Mouse (Mus musculus): ENCODE results near the gene Btbd11.

- TF ChIP-seq CTCF (IDR thresholded peaks at IDR 0.05; ENCODE audit: low read depth, low read length) (no peak), POLR2A (IDR thresholded peaks at IDR 0.05; ENCODE audit: extremely low read depth, insufficient read depth, low read length) (no peak)
Measured at GRCm38 (mm10) chr10:85512808-85513207, 126.2 kb downstream of the Btbd11 start.

All from liver, adult 2 months (tissue).